Mouse (Mus musculus) heart, embryonic 16.5 days (tissue): Measurements from ENCODE around the gene Stk19. TPM values are rescaled to one million over a fixed set of nuclear protein-coding genes. Genes with fewer than 3 reads are reported as not detected.
"Not testable (repeated sequence)": the region's sequence is repeated elsewhere in the genome, so short reads cannot be mapped to it uniquely, and the experiment has no call there.

Source experiments
- ATAC-seq: fragments of 200-750 bp; cut with Nextera tagmentation; replicated peaks from 2 replicates; pipeline ENCODE4 v1.8.0; 2017; ENCODE audit warnings: moderate number of reproducible peaks; ENCODE audit not compliant: insufficient read depth, low FRiP score; ENCODE audit errors: extremely low read depth
- H3K27ac ChIP-seq: fragments of 300-500 bp; sonication (generic); 2 replicates; pipeline ENCODE4 v1.5.1; 2014; ENCODE audit warnings: mild to moderate bottlenecking, low read length, control low read depth, moderate library complexity
- H3K27me3 ChIP-seq: fragments of 300-500 bp; sonication (generic); 2 replicates; pipeline ENCODE4 v1.6.1; 2014; ENCODE audit warnings: low read length, mixed read lengths; ENCODE audit not compliant: control insufficient read depth, insufficient read depth
- H3K36me3 ChIP-seq: fragments of 300-500 bp; sonication (generic); 2 replicates; pipeline ENCODE4 v1.6.1; 2014; ENCODE audit not compliant: control insufficient read depth, insufficient read depth
- H3K4me1 ChIP-seq: fragments of 300-500 bp; sonication (generic); 2 replicates; pipeline ENCODE4 v1.6.1; 2014; ENCODE audit warnings: low read length, mixed read lengths; ENCODE audit not compliant: control insufficient read depth, insufficient read depth
- H3K4me2 ChIP-seq: fragments of 300-500 bp; sonication (generic); 2 replicates; pipeline ENCODE4 v1.6.1; 2014; ENCODE audit warnings: low read depth, mild to moderate bottlenecking, control low read depth, low read length
- H3K4me3 ChIP-seq: fragments of 300-500 bp; sonication (generic); 2 replicates; pipeline ENCODE4 v1.5.1; 2014; ENCODE audit warnings: mild to moderate bottlenecking, control low read depth, low read length
- H3K9ac ChIP-seq: fragments of 300-500 bp; sonication (generic); 2 replicates; pipeline ENCODE4 v1.6.1; 2014; ENCODE audit warnings: low read length, control low read depth
- H3K9me3 ChIP-seq: fragments of 300-500 bp; sonication (generic); replicated peaks from 2 replicates; pipeline ENCODE4 v1.6.1; 2016; ENCODE audit warnings: low read length; ENCODE audit not compliant: control insufficient read depth
- WGBS: fragments of 180-500 bp; shearing (Covaris S2); extraction: QIAGEN DNeasy Blood & Tissue Kit; methylation state at CpG from one replicate; pipeline ENCODE4 v1.1.7; 2014; 5-methylcytosine and 5-hydroxymethylcytosine counted together
- polyA plus RNA-seq: library from polyadenylated mRNA; unstranded; fragments of >200 nt; fragmentation: Nextera tagmentation; extraction: Ambion mirVana; gene quantifications from 2 replicates; pipeline ENCODE4 v1.2.1, GENCODE M21; 2015

Gene Stk19
- polyA plus RNA-seq, 1 experiment from 2014 or later, result 17.1 TPM

GRCm38 (mm10) chr17:34804301-34804700 lies 32.4 kb downstream of the Stk19 start, which contains the start of gene Cyp21a1:
TSS of gene Cyp21a1 (minus strand) at chr17:34804561.
- WGBS, result 94% methylated on average over 2 of the region's 6 CpGs
- ATAC-seq, H3K27ac ChIP-seq, H3K4me1 ChIP-seq, H3K4me2 ChIP-seq, H3K27me3 ChIP-seq, H3K9me3 ChIP-seq, H3K9ac ChIP-seq, H3K36me3 ChIP-seq, H3K4me3 ChIP-seq: not testable (repeated sequence)

- not testable (repeated sequence) for H3K27me3 ChIP-seq, H3K4me3 ChIP-seq, H3K27ac ChIP-seq, ATAC-seq, H3K4me1 ChIP-seq, H3K9me3 ChIP-seq, H3K36me3 ChIP-seq, H3K4me2 ChIP-seq, H3K9ac ChIP-seq
- WGBS, result 89% methylated on average over 6 of the region's 6 CpGs
These were observed 33.4 kb downstream of the Stk19 start for GRCm38 (mm10) chr17:34803367-34803766.

- 85% methylated on average over 9 of the region's 9 CpGs for WGBS
- H3K27ac ChIP-seq, H3K4me3 ChIP-seq, H3K36me3 ChIP-seq, ATAC-seq, H3K9me3 ChIP-seq, H3K4me1 ChIP-seq, H3K27me3 ChIP-seq, H3K4me2 ChIP-seq, H3K9ac ChIP-seq: not testable (repeated sequence)
These were observed 34.0 kb downstream of the Stk19 start for GRCm38 (mm10) chr17:34802756-34803155.

DNA sequence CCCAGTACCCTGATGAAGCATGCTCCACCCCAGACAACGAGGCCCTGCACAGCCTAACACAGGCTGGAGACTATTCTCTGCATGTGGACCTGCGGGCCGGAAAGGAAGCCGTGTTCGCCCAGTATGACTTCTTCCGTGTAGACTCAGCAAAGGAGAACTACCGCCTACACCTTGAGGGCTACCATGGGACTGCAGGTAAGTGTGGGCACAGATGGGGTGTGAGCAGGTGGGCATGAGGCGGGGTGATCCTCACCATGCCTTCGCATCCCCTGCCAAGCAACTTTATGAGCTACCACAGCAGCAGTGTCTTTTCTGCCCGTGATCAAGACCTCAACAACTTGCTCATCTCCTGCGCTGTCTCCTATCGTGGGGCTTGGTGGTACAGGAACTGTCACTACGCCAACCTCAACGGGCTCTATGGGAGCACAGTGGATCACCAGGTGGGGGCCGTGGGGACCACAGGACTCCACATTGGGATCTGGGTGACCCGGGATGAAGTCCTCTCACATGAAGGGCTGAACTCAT lies 35.9 kb downstream of the Stk19 start:
- WGBS, result 88% methylated on average over 16 of the region's 16 CpGs
- H3K4me1 ChIP-seq, H3K4me2 ChIP-seq, H3K36me3 ChIP-seq, H3K27me3 ChIP-seq, H3K27ac ChIP-seq, H3K9me3 ChIP-seq, H3K9ac ChIP-seq, ATAC-seq, H3K4me3 ChIP-seq: not testable (repeated sequence)

DNA sequence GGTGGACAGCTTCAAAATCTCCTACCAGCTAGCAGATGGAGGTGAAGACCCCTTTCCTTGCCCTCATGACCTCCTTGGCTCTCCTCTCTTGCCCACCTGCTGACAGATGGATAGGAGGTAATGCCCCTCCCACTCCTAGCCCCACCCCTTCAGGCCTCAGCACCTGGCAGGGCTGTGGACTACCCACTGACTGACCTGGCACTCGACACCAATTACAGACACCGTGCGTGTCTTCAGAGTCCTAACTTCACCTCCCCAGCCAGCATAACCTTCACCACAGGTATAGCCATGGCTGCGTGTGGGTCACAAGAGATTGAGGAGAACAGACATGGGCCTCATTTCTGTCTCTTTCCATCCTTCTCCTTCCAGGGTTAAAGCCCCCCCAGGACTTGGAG lies 37.2 kb downstream of the Stk19 start:
- Histone ChIP-seq H3K4me2 (no peak overlapping the region), H3K9ac (no peak overlapping the region), H3K9me3 (no peaks in the 10 kb centered on the region), H3K36me3 (no peaks in the 10 kb centered on the region), H3K4me1 (no peaks in the 10 kb centered on the region), H3K4me3 (no peak overlapping the region), H3K27ac (no peak overlapping the region), H3K27me3 (no peaks in the 10 kb centered on the region)
- ATAC-seq, result no peak
- WGBS, result 88% methylated on average over 4 of the region's 4 CpGs

DNA sequence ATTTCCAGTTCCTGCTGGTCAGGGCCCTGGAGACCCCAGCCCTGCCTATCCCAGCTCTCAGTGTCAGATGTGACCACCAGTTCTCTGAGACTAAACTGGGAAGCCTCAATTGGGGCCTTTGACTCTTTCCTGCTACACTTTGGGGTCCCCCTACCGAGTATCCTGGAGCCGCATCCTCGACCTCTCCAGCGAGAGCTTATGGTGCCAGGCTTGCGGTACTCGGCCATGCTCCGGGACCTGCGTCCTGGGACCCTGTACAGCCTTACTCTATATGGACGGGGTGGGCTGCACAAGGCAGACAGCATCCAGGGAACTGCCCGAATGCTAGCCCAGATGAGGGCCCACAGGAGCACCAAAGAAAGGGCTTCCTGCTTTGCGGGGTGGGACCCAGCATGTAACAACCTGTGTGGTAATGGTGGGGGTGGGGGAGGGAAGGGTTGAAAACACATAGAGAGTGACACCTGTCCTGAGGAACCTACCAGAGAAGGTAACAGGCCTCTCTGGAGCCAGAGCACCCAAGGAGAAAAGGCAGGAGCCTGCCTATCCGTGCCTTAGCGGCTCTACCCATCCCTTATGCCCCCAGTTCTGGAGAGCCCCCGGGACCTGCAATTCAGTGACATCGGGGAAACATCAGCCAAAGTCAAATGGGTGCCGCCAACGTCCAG lies 37.7 kb downstream of the Stk19 start:
- no peaks in the 10 kb centered on the region for H3K9me3 ChIP-seq
- no peak overlapping the region for H3K4me3 ChIP-seq
- H3K9ac ChIP-seq, result no peak overlapping the region
- H3K4me1 ChIP-seq, result no peaks in the 10 kb centered on the region
- no peak overlapping the region for H3K27ac ChIP-seq
- H3K4me2 ChIP-seq, result no peak overlapping the region
- no peaks in the 10 kb centered on the region for H3K27me3 ChIP-seq
- no peaks in the 10 kb centered on the region for H3K36me3 ChIP-seq
- ATAC-seq, result no peak
- 81% methylated on average over 15 of the region's 17 CpGs for WGBS

- H3K27me3 ChIP-seq, H3K27ac ChIP-seq, H3K36me3 ChIP-seq, H3K9me3 ChIP-seq, ATAC-seq, H3K4me3 ChIP-seq, H3K4me1 ChIP-seq, H3K4me2 ChIP-seq, H3K9ac ChIP-seq: not testable (repeated sequence)
- 81% methylated on average over 6 of the region's 7 CpGs for WGBS
These were observed 38.7 kb downstream of the Stk19 start for GRCm38 (mm10) chr17:34798071-34798470.

GRCm38 (mm10) chr17:34797211-34797995 lies 39.3 kb downstream of the Stk19 start:
- H3K4me2 ChIP-seq, H3K36me3 ChIP-seq, H3K27me3 ChIP-seq, H3K4me1 ChIP-seq, H3K27ac ChIP-seq, H3K9me3 ChIP-seq, H3K9ac ChIP-seq, ATAC-seq, H3K4me3 ChIP-seq: not testable (repeated sequence)
- 76% methylated on average over 10 of the region's 10 CpGs for WGBS
